Mouse (Mus musculus): ENCODE measurements around the gene Pdia2. TPM values are rescaled to one million over a fixed set of nuclear protein-coding genes. Genes with fewer than 3 reads are reported as not detected.

Pdia2 gene
- total RNA-seq, 2 experiments from 2014 or later: 0.59 to 1.0 TPM

GRCm38 (mm10) chr17:26229776-26230175 is 30.9 kb upstream of the Pdia2 start:
- no peak overlapping the region for H3K27ac ChIP-seq
- intact Hi-C loops (cut with DNase I): no loop called here
- no peak for DNase-seq (ENCODE audit: extremely low spot score in 1 of 2, low spot score in 2 of 2)
- TF ChIP-seq CTCF (IDR thresholded peaks at IDR 0.05): no peak
- no peak overlapping the region for H3K4me3 ChIP-seq

- TF ChIP-seq CTCF (IDR thresholded peaks at IDR 0.05): no peak
- Histone ChIP-seq H3K4me3 (no peak overlapping the region), H3K27ac (no peak overlapping the region)
- DNase-seq (ENCODE audit: extremely low spot score in 1 of 2, low spot score in 2 of 2): no peak
- intact Hi-C loops (cut with DNase I): no loop called here
These were observed 26.3 kb upstream of the Pdia2 start for GRCm38 (mm10) chr17:26225150-26225549.

GRCm38 (mm10) chr17:26221508-26221907 is 22.6 kb upstream of the Pdia2 start:
- intact Hi-C loops (cut with DNase I): no loop called here
- no peak for TF ChIP-seq CTCF (IDR thresholded peaks at IDR 0.05)

DNA sequence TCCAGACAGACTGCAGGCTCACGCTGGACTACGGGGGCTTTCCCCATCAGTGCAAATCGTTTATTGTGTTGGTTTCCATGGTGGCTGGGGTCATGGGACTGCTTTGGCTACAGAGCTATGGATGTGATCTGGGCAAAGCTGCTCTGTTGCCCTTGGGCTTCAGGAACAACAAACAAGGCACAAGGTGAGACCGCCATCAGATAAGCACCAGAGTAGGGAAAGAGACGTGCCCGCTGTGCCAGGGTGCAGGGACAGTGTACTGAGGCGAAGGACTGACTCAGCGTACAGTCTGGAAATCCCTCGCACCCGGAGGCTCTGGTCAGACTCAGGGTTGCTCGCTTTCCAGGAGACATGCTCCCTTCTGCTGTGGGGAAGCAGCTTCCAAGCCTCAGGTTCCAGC is 13.8 kb upstream of the Pdia2 start:
- no peak for DNase-seq (ENCODE audit: extremely low spot score in 1 of 2, low spot score in 2 of 2)
- Histone ChIP-seq H3K27ac (no peak overlapping the region), H3K4me3 (no peak overlapping the region)
- no peak for TF ChIP-seq CTCF (IDR thresholded peaks at IDR 0.05)
- intact Hi-C loops (cut with DNase I): no loop called here

More at GRCm38 (mm10) chr17:26221508-26221907, 22.6 kb upstream of the Pdia2 start:
- no peak overlapping the region for H3K4me3 ChIP-seq
- H3K27ac ChIP-seq: no peak overlapping the region
- DNase-seq (ENCODE audit: extremely low spot score in 1 of 2, low spot score in 2 of 2): no peak

DNA sequence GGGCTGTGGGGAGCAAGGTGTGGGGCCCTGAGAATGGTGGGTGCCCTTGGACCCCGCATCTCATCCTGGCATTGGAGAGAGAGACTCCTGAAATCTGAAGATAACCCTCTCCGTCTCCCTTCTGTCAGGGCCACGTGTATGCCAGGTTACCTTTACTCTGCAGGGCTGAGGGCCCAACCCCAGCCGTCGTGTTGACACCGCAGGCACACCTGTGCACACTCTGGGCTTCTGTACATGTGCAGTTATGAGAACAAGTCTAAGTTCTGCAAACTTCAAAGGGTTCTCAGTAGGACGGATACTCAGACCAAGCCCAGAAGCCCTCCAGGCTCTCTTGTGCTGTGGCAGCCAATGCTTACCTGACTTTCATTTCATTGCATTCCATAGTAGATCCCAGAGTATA is 13.4 kb upstream of the Pdia2 start:
- no peak overlapping the region for H3K4me3 ChIP-seq
- DNase-seq (ENCODE audit: extremely low spot score in 1 of 2, low spot score in 2 of 2): no peak
- H3K27ac ChIP-seq: no peak overlapping the region
- no peak for TF ChIP-seq CTCF (IDR thresholded peaks at IDR 0.05)
- intact Hi-C loops (cut with DNase I): no loop called here

- H3K4me3 ChIP-seq: no peak within 1 kb of the TSS
- no peak for DNase-seq (ENCODE audit: extremely low spot score in 1 of 2, low spot score in 2 of 2)
- intact Hi-C loops (cut with DNase I): no loop called here
- no peak within 1 kb of the TSS for H3K27ac ChIP-seq
- TF ChIP-seq CTCF (IDR thresholded peaks at IDR 0.05): no peak
These were observed 8.8 kb upstream of the Pdia2 start, which contains the start of gene Arhgdig for GRCm38 (mm10) chr17:26207686-26208085. Arhgdig (minus strand) TSS chr17:26207786.

DNA sequence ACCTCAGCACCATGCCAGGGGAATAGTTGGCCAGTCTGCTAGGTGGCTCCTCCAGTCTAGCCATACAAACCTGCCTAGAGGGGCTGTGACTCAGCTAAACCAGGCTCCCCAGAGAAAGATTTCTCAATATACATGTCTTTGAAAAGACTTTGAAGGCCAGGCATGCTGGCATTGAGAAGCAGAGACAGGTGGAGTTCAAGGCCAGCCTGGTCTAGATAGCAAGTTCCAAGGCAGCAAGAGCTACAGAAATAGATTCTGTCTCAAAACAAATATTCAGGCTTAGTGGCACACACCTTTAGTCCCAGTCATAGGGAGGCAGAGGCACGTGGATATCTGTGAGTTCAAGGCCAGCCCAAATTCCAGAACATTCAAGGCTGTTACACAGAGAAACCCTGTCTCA is 7.5 kb upstream of the Pdia2 start:
- TF ChIP-seq CTCF (IDR thresholded peaks at IDR 0.05): no peak
- no peak overlapping the region for H3K27ac ChIP-seq
- intact Hi-C loops (cut with DNase I): no loop called here
- no peak for DNase-seq (ENCODE audit: extremely low spot score in 1 of 2, low spot score in 2 of 2)
- no peak overlapping the region for H3K4me3 ChIP-seq

- DNase-seq (ENCODE audit: extremely low spot score in 1 of 2, low spot score in 2 of 2): no peak
- H3K27ac ChIP-seq: no peak overlapping the region
- intact Hi-C loops (cut with DNase I): no loop called here
- no peak for TF ChIP-seq CTCF (IDR thresholded peaks at IDR 0.05)
- no peak overlapping the region for H3K4me3 ChIP-seq
These were observed 5.9 kb upstream of the Pdia2 start for GRCm38 (mm10) chr17:26204766-26205165.

GRCm38 (mm10) chr17:26203321-26203811 is 4.5 kb upstream of the Pdia2 start:
- Histone ChIP-seq H3K27ac (peak overlapping the region; percentile 73), H3K4me3 (peak overlapping the region; percentile 63)
- peak; percentile 63 to 65 for DNase-seq (ENCODE audit: extremely low spot score in 1 of 2, low spot score in 2 of 2)
- TF ChIP-seq CTCF (IDR thresholded peaks at IDR 0.05): no peak
- intact Hi-C loops (cut with DNase I): loop anchor here (2.0 kb wide), 1 partner anchor 41 kb away; the partner anchor contains the start of gene Fam234a

- peak; percentile 35 to 39 for DNase-seq (ENCODE audit: extremely low spot score in 1 of 2, low spot score in 2 of 2)
- H3K4me3 ChIP-seq: peak within 1 kb of the TSS; percentile 63
- intact Hi-C loops (cut with DNase I): loop anchor here (2.0 kb wide), 1 partner anchor 42 kb away; the partner anchor contains the start of gene Fam234a
- TF ChIP-seq CTCF (IDR thresholded peaks at IDR 0.05): no peak
- peak within 1 kb of the TSS; percentile 73 for H3K27ac ChIP-seq
These were observed 3.9 kb upstream of the Pdia2 start, which contains the start of gene Rgs11 for GRCm38 (mm10) chr17:26202737-26203136. Rgs11 (plus strand) TSS chr17:26202951.

DNA sequence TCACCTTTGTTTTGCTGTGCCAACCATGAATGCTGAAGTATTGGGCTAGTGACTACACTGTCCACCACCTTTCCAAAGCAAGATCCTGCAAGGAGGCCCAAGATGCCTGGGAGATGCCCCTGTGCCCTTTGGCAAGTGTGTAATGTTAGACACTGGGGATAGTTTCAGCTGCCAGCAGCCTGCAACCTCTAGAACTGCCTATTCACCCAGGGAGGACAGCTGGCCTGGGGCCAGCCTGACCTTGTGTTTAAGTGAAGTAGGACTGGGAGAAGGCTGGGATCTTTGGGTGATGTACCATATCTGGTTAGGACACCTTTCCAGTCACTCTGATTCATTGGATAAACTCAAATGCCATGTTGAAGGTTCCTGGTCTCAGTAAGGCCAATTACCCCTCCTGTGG is 3.1 kb upstream of the Pdia2 start:
- TF ChIP-seq CTCF (IDR thresholded peaks at IDR 0.05): no peak
- H3K27ac ChIP-seq: peak overlapping the region; percentile 18; the same call in 1 of the 2 replicates
- DNase-seq (ENCODE audit: extremely low spot score in 1 of 2, low spot score in 2 of 2): no peak
- H3K4me3 ChIP-seq: no peak overlapping the region
- intact Hi-C loops (cut with DNase I): loop anchor here (2.0 kb wide), 1 partner anchor 43 kb away; the partner anchor contains the start of gene Fam234a

GRCm38 (mm10) chr17:26200831-26201705 is 2.2 kb upstream of the Pdia2 start:
- Histone ChIP-seq H3K27ac (peak overlapping the region; percentile 78), H3K4me3 (peak overlapping the region; percentile 70)
- no peak for TF ChIP-seq CTCF (IDR thresholded peaks at IDR 0.05)
- intact Hi-C loops (cut with DNase I): no loop called here
- peak; percentile 31 to 41 for DNase-seq (ENCODE audit: extremely low spot score in 1 of 2, low spot score in 2 of 2)

Data from left cerebral cortex, adult 2 months (tissue).